Mouse (Mus musculus) heart, embryonic 10.5 days (tissue): ENCODE results near the gene Kif5a. TPM values are rescaled to one million over a fixed set of nuclear protein-coding genes. Genes with fewer than 3 reads are reported as not detected.

Experiments
- DNase-seq: peaks from one replicate; pipeline ENCODE4 v3.0.0-alpha.2; 2017; ENCODE audit warnings: low spot score
- H3K27ac ChIP-seq: fragments of 300-500 bp; sonication (generic); 2 replicates; pipeline ENCODE4 v1.5.1; 2016; ENCODE audit warnings: mild to moderate bottlenecking
- H3K27me3 ChIP-seq: fragments of 300-500 bp; sonication (generic); 2 replicates; pipeline ENCODE4 v1.6.1; 2016; ENCODE audit warnings: mild to moderate bottlenecking; ENCODE audit not compliant: poor library complexity, insufficient read depth, severe bottlenecking
- H3K36me3 ChIP-seq: fragments of 300-500 bp; sonication (generic); 2 replicates; pipeline ENCODE4 v1.6.1; 2016; ENCODE audit warnings: mild to moderate bottlenecking, moderate library complexity
- H3K4me1 ChIP-seq: fragments of 300-500 bp; sonication (generic); 2 replicates; pipeline ENCODE4 v1.6.1; 2016; ENCODE audit warnings: mild to moderate bottlenecking
- H3K4me3 ChIP-seq: fragments of 300-500 bp; sonication (generic); 2 replicates; pipeline ENCODE4 v1.5.1; 2016; ENCODE audit warnings: mild to moderate bottlenecking, moderate library complexity
- H3K9me3 ChIP-seq: fragments of 300-500 bp; sonication (generic); 2 replicates; pipeline ENCODE4 v1.6.1; 2016; ENCODE audit warnings: mild to moderate bottlenecking, moderate library complexity
- WGBS: fragments of 180-500 bp; shearing (Covaris S2); methylation state at CpG from one replicate; pipeline ENCODE4 v1.1.7; 2016; 5-methylcytosine and 5-hydroxymethylcytosine counted together
- polyA plus RNA-seq: library from polyadenylated mRNA; unstranded; fragments of >200 nt; fragmentation: Nextera tagmentation; extraction: Ambion mirVana; gene quantifications from 2 replicates; pipeline ENCODE4 v1.2.1, GENCODE M21; 2016

Kif5a gene
- polyA plus RNA-seq, 1 experiment from 2014 or later, result 1.4 TPM

- Histone ChIP-seq H3K4me1 (peaks cover 32% of the 10 kb centered on the region), H3K4me3 (no peak overlapping the region), H3K27me3 (peaks cover 9% of the 10 kb centered on the region), H3K36me3 (peaks cover 55% of the 10 kb centered on the region), H3K27ac (no peak overlapping the region), H3K9me3 (no peaks in the 10 kb centered on the region)
- 83% methylated on average over 12 of the region's 12 CpGs for WGBS
- DNase-seq, result no peak
These were observed 5.9 kb upstream of the Kif5a start for GRCm38 (mm10) chr10:127269036-127269435.

GRCm38 (mm10) chr10:127268401-127268800 is 5.3 kb upstream of the Kif5a start:
- DNase-seq, result no peak
- Histone ChIP-seq H3K27ac (no peak overlapping the region), H3K4me3 (no peak overlapping the region), H3K27me3 (peaks cover 15% of the 10 kb centered on the region), H3K4me1 (peaks cover 27% of the 10 kb centered on the region), H3K9me3 (no peaks in the 10 kb centered on the region), H3K36me3 (peaks cover 50% of the 10 kb centered on the region)
- WGBS, result 63% methylated on average over 5 of the region's 5 CpGs

GRCm38 (mm10) chr10:127267318-127267717 is 4.2 kb upstream of the Kif5a start:
- H3K4me1 ChIP-seq, result peaks cover 32% of the 10 kb centered on the region
- peak overlapping the region; percentile 99; the same call in 1 of the 2 replicates for H3K27ac ChIP-seq
- 75% methylated on average over 5 of the region's 5 CpGs for WGBS

DNA sequence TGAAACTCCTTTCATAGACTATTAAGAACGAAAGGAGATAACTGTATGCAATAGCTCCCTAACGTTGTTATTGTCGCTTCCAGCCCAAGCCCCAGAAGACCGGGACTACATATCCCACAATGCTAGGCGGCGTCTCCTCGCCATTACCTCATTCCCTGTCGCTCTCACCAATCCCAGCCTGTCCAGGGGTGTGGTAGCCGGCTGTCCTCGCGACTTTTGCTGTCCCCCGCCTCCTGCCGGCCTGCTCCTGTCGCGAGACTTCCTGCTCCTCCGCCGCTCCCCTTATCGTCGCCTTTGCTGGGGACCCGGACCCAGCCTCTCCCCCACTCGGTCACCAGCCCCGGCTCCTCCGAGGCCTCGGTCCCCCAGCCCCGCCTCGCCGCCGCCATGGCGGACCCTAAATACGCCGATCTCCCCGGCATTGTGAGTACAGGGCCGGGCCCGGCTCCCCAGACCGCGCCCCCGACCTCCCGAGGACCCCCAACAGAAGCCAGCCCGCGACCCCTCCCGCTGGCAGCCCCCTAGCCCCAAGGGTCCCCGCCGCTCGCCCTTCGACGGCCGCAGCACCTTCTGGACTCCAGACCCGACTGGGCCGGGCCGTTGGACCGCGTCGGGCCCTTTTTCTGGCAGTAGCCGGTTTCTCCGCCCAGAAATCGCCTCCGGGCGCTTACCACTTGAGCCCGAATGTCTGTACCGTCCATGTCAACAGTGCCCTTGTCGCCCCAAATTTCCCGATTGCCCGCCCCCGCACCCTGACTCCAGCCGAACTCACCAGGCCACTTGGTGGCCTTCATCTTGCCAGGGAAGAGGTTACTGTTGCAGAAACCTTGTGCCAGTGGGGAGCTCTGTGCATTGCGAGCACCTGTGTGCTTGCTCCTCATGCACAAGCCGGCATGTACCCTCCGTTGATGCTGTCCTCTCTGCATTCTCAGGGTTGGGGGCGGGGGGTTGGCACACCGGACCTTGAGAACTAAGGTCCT is 3.3 kb upstream of the Kif5a start, which contains the start of gene Dctn2:
TSS of gene Dctn2 (plus strand) at position 257 of the 980 bp plus-strand sequence.
- Histone ChIP-seq H3K27ac (peak within 1 kb of the TSS; percentile 99), H3K4me3 (peak within 1 kb of the TSS; percentile 99), H3K36me3 (peaks cover 30% of the 10 kb centered on the region), H3K9me3 (no peaks in the 10 kb centered on the region), H3K27me3 (peaks cover 35% of the 10 kb centered on the region), H3K4me1 (peaks cover 32% of the 10 kb centered on the region)
- peak; percentile 99 for DNase-seq
- WGBS, result under 1% methylated on average over 70 of the region's 70 CpGs

More at GRCm38 (mm10) chr10:127267318-127267717, 4.2 kb upstream of the Kif5a start:
- H3K4me3 ChIP-seq, result peak overlapping the region; percentile 99
- H3K36me3 ChIP-seq, result peaks cover 39% of the 10 kb centered on the region
- H3K27me3 ChIP-seq, result peaks cover 25% of the 10 kb centered on the region
- no peak for DNase-seq
- no peaks in the 10 kb centered on the region for H3K9me3 ChIP-seq

DNA sequence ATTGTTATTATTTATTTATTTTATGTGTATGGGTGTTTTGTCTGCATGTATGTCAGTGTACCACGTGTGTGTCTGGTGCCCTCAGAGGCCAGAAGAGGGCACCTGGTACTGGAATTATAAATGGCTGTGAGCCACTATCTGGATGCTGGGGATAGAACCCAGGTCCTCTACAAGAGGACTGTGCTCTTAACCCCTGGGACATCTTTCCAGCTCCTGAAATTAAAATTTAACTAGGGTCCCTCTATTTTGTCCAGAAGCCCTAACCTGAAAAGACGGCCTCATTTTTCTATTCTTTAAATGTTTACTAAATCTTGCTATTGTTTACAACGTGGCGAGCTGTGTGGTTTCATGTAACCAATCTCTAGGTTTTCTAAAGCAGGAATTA is 2.6 kb upstream of the Kif5a start:
- Histone ChIP-seq H3K4me3 (peak overlapping the region; percentile 99), H3K27ac (peak overlapping the region; percentile 99), H3K9me3 (no peaks in the 10 kb centered on the region), H3K36me3 (peaks cover 25% of the 10 kb centered on the region), H3K27me3 (peaks cover 41% of the 10 kb centered on the region), H3K4me1 (peaks cover 32% of the 10 kb centered on the region)
- WGBS, result 32% methylated on average over 4 of the region's 4 CpGs
- DNase-seq, result no peak

GRCm38 (mm10) chr10:127264971-127265370 is 1.8 kb upstream of the Kif5a start:
- Histone ChIP-seq H3K4me3 (no peak overlapping the region), H3K27ac (no peak overlapping the region), H3K4me1 (peaks cover 32% of the 10 kb centered on the region), H3K27me3 (peaks cover 48% of the 10 kb centered on the region), H3K36me3 (peaks cover 17% of the 10 kb centered on the region), H3K9me3 (no peaks in the 10 kb centered on the region)
- no peak for DNase-seq
- WGBS, result 75% methylated on average over 4 of the region's 4 CpGs

DNA sequence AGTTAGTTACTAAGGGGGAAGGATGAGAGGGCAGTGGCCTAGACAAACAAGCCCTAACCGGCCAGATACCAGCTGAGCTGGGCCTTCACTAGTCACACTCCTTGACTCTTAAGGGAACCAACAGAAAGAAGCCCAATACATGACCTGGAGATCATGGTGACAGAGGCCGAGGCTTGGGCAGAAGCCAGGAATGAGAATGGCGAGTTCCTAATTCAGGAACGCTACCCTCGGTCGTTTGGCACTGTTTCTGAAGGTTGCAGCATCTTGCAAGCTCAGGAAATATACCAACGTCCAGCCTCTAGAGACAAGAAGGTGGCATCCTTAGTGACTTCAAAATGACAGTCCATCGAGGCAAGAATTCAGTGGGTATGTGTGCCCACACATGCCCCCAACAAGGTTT is 1.2 kb upstream of the Kif5a start:
- no peak for DNase-seq
- peaks cover 53% of the 10 kb centered on the region for H3K27me3 ChIP-seq
- WGBS, result 76% methylated on average over 8 of the region's 8 CpGs
- peaks cover 13% of the 10 kb centered on the region for H3K36me3 ChIP-seq
- no peaks in the 10 kb centered on the region for H3K9me3 ChIP-seq
- no peak overlapping the region for H3K27ac ChIP-seq
- peaks cover 32% of the 10 kb centered on the region for H3K4me1 ChIP-seq
- H3K4me3 ChIP-seq, result no peak overlapping the region

GRCm38 (mm10) chr10:127263631-127264030 is 483 bp upstream of the Kif5a start:
- Histone ChIP-seq H3K27ac (no peak overlapping the region), H3K4me3 (no peak overlapping the region), H3K4me1 (peaks cover 27% of the 10 kb centered on the region), H3K27me3 (peaks cover 53% of the 10 kb centered on the region), H3K36me3 (peaks cover 6% of the 10 kb centered on the region), H3K9me3 (no peaks in the 10 kb centered on the region)
- 69% methylated on average over 3 of the region's 3 CpGs for WGBS
- DNase-seq, result no peak

DNA sequence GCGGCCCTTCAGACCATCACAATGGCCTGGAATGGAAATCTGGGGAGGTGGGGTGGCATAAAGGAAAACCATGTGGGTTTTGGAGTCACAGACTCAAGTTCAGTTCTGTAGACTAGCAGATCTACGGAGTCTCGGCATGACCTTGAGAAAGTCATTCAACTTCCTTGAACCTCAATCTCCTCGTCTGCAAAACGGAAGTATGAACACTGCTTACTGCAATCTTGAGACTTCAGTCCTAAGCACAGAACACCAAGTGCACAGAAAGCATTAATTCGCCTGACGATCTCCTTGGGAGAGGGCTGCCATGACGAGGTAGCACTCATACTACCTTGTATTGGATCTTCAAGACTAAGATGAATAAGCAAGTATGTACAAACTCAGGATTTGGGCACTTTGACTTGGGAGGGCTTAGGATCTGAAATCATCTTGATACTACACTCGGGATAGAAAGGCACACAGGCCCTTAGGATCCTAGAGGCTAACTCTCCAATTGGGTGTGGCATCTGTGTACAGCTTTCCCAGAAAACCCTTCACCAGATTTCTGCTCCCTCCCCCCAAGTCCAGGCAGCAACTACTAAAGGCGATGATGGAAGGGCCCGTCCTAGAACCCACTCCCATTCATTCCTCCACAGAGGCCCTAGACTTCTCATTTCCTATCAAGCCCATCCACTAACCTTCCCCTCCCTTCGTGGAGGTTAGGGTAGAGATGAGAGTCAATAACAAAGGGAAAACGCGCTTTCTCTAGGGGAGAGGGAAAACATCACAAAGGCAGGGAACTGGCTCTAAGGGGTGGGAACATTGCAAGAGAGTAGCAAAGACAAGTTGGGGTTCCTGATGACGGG is 1.2 kb downstream of the Kif5a start:
- peaks cover 14% of the 10 kb centered on the region for H3K4me1 ChIP-seq
- 63% methylated on average over 15 of the region's 15 CpGs for WGBS
- H3K9me3 ChIP-seq, result no peaks in the 10 kb centered on the region
- H3K27me3 ChIP-seq, result peaks cover 53% of the 10 kb centered on the region
- no peaks in the 10 kb centered on the region for H3K36me3 ChIP-seq
- H3K27ac ChIP-seq, result no peak overlapping the region
- peak overlapping the region; percentile 63 for H3K4me3 ChIP-seq
- DNase-seq, result no peak

- Histone ChIP-seq H3K4me1 (peaks cover 9% of the 10 kb centered on the region), H3K27ac (no peak overlapping the region), H3K9me3 (no peaks in the 10 kb centered on the region), H3K27me3 (peaks cover 38% of the 10 kb centered on the region), H3K4me3 (no peak overlapping the region), H3K36me3 (no peaks in the 10 kb centered on the region)
- WGBS, result 72% methylated on average over 8 of the region's 8 CpGs
- no peak for DNase-seq
These were observed 4.7 kb downstream of the Kif5a start for GRCm38 (mm10) chr10:127258489-127258888.

DNA sequence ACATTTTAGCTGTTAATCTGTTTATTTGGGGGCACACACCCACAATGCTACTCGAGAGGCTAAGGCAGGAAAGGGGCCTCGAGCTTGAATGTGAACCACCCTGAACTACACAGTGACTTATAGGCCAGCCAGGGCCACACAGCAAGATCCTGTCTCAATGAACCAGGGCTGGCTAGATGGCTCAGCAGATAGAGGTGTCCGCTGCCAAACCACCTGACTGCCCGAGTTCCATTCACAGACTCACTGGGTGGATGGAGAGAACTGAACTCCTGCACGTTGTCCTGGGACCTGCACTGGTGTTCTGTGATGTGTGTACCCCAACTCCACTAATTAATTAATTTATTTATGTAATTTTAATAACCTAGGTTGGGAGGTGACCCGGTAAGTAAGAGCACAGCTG is 5.4 kb downstream of the Kif5a start:
- WGBS, result 79% methylated on average over 6 of the region's 6 CpGs
- Histone ChIP-seq H3K27ac (no peak overlapping the region), H3K27me3 (peaks cover 32% of the 10 kb centered on the region), H3K4me3 (no peak overlapping the region), H3K9me3 (no peaks in the 10 kb centered on the region), H3K4me1 (peaks cover 5% of the 10 kb centered on the region), H3K36me3 (no peaks in the 10 kb centered on the region)
- DNase-seq, result no peak

DNA sequence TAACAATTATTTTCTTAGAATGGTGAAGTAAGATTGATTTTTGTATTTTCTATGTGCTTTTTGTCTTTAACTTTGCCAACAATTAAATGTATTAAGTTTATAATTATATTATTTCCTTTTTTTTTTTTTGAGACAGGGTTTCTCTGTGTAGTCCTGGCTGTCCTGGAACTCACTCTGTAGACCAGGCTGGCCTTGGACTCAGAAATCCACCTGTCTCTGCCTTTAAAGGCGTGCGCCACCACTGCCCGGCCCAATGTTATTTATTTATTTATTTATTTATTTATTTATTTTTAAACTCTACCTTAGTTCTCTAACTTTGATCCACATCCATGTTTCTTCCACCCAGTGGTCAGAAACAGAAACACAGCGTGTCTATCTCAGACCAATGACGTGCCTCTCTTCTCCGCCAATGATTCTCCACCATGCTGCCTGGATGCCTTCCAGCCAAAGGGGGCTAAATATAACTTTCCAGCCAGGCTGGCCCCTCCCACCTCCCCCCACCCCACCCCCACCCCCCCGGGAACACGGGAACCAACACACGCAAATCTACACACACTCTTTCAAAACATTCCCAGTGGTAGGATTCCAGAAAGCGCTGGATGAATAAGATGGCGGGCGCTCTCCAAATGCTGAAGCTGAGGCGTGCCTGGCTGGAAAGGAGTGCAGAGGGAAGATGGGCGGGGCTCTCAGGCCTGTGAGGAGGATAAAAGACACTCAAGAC is 7.4 kb downstream of the Kif5a start:
- no peaks in the 10 kb centered on the region for H3K36me3 ChIP-seq
- no peaks in the 10 kb centered on the region for H3K4me1 ChIP-seq
- H3K4me3 ChIP-seq, result 0 out of 2 replicates have a peak overlapping the region, but pooled peaks have one; percentile 5
- peaks cover 12% of the 10 kb centered on the region for H3K27me3 ChIP-seq
- WGBS, result 19% methylated on average over 14 of the region's 14 CpGs
- H3K9me3 ChIP-seq, result no peaks in the 10 kb centered on the region
- DNase-seq, result peak; percentile 92
- H3K27ac ChIP-seq, result no peak overlapping the region
